Mouse (Mus musculus): ENCODE measurements around the gene Phactr2.

DNA sequence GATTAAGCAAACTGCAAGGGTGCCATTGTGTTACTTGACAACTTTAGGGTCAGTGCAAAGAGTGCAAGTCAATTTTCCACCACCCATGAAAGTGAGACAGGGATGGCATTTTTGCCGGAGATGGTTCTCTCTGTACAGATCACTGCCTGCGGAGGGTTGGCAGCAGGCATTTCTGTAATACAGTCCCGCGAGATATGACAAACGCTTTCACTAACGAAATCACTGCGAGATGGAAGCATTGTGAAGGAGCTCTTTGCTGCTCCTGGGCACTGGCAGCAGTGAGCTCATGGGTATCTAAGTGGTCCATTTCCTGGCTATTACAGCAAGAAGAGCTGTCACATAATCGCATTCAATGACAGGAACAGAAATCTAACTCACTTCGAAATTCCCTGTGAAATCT, 52.1 kb downstream of the Phactr2 start:
- TF ChIP-seq CTCF (IDR thresholded peaks at IDR 0.05; ENCODE audit: borderline replicate concordance, extremely low read depth, insufficient read depth, insufficient read length) (no peak), POLR2A (IDR thresholded peaks at IDR 0.05; ENCODE audit: borderline replicate concordance, extremely low read depth, insufficient read depth, insufficient read length, poor library complexity, severe bottlenecking) (no peak)
